Mouse (Mus musculus) right cerebral cortex, adult 2 months (tissue): Measurements from ENCODE around the gene Sik2.

Experiments
- DNase-seq, 2 experiments: peaks; one replicate each; pipeline ENCODE4 v3.0.0; 2021 to 2022; ENCODE audit warnings: low spot score in 2 of 2

The Sik2 gene

DNA sequence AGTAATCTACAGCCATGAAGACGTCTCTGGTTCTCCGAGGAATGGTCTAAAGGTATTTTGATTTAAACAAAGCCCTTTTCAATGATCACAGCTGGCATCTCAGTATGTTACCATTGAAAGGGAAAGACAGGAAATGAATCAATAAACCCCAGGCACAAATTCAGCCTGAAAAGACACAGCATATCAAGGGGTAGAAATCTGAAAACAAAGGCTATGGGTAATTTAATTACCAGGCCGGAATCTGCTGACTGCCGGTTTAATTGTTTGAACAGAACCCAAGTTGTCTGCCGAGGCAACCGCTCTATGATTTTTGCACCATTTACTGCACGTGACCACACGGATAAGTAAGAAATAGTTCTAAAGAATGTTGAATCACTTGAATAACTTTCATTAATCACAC, 22.8 kb downstream of the Sik2 start:
- DNase-seq, result no peak

DNA sequence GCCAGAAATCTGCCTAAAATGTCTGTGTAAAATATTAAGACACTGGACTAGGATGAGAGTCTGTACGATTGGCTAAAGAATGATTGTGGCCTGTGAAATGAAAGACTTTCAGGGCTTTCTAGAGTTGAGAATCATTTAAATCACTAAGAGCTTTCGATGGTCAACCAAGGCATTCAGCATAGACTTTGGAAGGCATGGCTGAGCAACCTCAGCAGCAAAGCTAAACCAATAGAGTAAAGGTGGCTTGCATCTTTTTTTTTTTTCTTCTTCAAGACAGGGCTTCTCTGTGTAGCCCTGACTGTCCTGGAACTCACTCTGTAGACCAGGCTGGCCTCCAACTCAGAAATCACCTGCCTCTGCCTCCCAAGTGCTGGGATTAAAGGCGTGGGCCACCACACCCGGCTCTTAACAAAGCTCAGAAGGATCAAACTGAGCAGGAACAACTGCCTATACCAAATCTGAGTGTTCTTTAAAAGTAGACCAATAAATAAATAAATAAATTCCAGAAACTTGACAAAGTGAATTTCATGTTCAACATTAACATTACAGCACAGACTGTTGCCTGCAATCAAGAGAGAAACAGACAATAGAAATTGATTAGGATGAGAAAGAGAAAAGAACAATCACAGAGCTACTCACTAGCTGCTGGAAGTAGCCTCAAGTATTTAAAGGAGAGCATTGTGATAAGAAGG, 27.2 kb downstream of the Sik2 start:
- DNase-seq, result no peak

DNA sequence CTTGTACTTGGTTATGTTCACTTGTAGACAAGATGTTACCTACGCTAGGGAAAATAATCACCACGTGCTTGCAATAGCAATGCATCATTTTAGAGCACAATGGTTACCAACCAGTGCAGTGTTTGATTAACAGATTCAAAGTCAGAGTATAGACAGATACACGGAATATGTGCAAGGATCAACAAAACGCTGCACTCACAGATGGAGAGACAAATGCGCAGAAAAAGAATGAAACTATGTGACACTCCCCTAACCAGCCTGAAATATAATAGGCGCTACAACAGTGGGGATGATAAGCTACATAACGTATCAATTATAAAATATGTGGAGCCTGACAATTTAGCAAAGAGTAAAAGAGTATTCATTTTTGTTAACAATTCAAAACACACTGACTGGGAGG, 34.2 kb downstream of the Sik2 start:
- DNase-seq, result no peak

DNA sequence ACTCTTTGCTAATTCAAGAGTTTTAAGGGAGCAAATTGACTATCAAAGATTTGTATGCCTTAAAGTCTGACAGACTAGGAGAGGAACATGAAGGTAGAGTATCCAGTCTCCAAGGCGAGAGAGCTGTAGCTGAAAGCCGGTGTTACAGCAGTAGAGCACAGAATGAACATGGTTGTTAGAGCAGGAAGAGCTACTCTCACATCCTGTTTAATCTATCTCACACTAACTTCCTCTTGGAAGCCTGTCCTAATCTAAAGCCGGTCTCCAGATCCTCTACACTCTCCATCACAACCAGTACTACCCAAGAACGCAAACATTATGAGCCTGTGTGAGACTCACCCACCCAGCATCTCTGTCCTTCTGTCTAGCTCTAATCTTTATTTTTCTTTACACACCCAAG, 38.5 kb downstream of the Sik2 start:
- DNase-seq, result no peak

DNA sequence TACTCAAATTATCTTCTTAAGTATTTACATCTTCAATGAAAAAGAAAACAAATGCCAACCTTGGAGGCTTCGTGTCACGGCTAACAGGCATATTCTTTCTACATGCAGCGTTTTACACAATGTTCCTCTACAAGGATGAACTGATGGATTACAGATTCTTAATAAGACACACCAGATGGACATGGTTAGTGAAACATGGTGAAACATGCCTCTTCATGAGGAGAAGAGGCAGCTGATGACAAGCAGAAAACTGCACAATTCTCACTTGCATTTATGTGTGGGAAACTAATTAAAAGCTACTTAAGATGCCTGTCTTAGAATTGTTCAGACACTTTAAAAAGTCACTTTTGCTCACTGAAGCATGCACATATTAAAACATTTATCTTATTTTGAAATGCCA, 39.6 kb downstream of the Sik2 start:
- DNase-seq, result no peak

DNA sequence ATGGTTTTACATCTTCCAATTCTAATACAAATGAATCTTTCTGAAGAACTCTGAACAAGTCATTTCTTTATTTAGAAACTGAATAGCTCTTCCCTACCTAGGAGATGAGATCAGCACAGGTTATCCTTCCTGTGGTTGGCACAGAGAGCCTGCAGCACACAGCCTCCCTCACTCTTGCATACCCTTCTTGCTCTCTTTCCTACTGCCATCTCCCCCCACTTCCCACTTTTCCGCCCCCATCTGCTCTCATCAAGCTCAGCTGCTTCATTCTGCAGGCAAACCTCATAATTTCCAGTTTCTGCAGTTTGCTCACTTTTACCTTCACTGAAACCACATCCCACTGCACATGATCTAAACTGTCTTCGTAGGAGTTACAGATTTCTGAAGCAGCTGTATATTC, 42.6 kb downstream of the Sik2 start:
- DNase-seq, result peak in 1 of 2 experiments; percentile 47

DNA sequence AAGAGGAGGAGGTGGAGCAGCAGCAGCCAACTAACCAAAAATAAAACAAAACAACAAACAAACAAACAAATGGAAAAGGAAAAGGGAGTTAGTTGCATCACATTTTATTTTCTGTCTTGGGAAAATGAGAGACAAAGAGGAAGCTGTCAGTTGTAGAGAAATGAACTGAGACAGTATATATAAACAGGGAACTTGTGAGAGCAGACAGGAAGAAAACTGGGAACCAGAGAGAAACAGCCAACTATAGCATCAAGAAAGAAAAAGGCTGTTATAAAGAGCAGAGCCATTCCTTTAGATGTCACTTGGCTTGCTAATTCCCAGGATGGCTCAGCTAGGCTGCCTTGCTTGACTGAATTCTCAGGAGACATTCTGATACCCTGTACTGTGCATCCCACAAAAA, 43.5 kb downstream of the Sik2 start:
- no peak for DNase-seq

DNA sequence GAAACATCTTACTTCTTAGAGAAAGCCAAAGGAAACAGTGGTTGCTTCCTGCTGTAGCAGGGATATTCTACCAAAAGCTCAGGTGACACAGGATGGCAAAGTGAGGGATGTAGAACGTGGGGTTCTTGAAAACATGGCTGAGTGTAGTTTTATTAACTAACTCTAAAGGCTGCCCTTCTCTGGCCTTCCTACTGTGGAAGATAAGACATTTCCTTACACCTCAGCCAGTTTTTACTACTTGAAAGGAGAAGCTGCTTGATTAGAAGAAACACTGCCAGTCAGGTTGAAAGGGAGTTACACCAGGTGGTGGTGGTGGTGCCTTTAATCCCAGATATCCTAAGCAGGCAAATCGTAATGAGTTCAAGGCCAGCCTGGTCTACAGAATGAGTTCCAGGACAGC, 44.0 kb downstream of the Sik2 start:
- DNase-seq, result no peak

DNA sequence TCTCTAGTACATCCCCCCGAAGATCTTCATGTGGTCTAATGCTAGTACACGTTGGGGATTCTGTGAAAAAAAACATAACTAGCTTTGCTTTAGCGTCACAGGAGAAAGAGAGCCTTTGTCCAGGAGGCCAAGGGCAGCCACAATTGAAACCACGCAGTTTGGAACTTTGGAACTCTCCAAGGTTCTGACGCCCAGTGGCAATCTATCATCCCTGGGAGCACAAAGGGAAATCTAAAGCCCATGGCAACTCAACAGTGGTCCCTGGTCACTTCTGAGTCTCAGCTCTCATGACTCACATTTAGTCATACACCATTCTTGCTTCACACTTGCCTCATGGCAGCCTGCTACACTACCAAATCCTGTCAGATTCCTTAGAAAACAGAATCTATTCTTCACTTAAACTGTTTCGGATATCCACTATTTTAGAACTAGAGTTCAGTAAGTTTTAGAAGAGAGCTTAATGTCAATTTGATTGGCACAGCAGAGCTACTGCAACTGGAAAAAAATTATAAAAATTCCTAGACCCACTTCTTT, 50.9 kb downstream of the Sik2 start:
- no peak for DNase-seq

DNA sequence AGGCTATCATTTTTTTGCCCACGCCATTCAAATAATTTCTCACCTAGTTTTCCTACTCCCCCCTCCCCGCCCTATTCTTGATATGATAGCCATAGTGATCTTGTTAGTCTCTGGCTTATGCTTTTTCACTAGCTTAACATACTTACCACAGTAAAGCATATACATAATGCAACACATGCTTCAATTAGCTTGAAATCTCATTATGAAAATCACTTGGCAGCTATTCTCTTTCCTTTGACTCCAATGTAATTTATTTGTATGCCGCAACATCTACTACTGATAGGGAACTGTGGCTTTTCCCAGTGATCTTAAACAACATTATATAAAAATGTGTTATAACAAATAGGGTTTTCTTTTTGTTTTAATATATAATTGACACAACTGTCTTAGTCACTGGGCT, 53.7 kb downstream of the Sik2 start:
- no peak for DNase-seq

DNA sequence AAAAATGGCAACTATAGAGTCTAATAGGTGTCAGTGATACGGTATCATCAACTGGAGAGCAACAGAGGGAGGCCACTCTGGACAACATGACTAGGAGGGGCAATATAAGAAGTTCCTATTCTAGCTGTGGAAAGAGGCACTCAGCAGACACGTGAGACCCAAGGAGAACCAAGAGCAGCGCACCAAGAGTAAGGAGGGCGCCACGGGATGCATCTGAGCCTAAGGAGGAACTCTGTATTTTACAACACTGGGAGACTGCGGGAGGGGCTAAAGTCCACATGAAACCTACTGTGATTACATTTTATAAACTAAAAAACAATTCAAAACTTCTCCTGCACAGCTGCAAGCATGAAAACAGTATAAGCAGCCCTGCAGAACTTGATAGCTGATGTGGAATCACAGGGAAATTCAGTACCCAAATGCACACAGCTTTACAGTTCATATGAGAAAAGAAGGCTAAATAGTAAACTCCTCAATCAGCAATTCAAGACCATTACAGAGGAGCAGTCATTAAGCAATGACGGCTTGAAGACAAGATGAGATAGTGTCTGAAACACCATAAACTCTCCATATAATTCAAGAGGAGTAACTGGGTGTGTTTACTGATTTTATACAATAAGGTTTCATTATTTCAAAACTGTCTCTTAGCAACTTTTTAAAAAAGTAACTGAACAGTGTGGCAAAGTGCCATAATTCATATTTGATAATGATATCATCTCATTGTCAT, 60.6 kb downstream of the Sik2 start:
- DNase-seq, result no peak

DNA sequence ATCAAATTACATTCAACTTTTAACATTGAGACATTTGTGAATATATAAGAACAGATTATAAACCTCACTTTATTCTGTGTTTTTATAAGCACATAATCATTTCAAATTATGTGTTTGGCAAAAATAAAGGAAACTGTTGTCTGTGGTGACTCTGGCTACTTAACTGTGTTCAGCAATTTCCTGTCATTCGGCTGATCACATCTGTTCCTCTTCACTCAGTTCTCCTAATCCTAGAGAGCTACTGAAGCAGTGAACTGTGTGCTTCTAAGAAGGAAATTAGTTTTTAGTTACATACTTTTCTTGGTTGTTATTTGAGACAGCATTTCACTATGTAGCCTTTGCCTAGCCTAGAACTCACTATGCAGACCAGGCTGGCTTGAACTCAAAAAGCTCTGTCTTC, 62.5 kb downstream of the Sik2 start:
- no peak for DNase-seq

DNA sequence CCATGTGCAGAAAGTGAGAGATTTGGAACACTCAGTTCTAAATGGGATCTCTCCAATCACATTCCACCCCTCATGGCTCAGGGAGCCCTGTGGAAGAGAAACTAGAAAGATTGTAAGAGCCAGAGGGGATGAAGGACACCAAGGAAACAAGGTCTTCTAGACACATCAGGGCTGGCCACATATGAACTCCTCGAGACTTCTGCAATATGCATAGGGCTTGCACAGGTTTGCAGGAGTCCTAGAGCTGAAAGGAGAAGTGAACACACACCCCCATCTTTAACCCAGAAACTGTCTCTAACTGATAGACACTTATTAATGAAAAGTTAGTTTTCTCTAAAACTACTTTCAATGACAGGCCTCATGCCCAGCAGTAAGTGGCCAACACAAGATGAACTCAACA, 64.0 kb downstream of the Sik2 start:
- no peak for DNase-seq

DNA sequence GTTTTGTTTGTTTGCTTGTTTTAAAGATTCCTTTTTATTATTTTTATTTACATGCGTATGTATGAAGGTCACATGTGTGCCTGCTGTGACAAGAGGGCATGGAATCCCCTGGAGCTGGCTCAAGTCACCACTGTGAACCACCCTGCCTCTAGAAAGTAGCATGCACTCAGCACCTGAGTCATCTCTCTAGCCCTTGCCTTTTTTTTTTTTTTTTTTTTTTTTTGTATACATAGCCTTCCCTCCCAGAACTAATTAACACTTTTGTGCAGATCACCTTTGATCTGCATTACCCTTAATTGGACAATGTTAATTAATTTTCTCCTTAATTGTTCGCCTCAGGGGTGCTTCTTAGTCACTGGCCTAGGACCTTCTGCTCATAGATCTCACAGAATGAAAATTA, 66.2 kb downstream of the Sik2 start:
- DNase-seq, result no peak

DNA sequence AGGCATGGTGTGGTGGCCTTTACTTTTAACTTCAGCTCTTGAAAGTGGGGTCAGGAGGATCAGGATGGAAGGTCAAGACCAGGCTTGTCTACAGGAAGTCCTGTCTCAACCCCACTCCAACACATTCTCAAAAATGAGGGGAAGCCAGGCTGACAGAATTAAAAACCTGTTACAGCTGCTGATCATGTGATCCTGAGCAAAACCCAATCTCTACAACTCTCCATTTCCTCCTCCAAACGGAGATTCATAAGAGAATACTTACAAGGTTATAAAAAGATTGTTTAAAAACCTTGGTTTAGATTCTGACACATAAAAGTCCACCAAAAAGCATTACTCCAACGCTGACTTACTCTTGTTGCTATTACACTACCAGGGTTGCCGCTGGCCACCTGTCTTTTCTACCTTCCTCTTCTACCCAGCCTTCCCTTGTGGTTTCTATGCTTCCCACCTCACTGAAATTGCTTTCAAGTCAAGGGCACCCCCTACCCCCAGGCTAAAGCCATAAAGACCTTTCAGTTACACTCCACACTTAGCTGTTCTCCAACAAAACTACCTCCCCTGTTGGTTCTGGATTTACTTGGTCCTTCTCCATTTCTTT, 67.0 kb downstream of the Sik2 start:
- no peak for DNase-seq

DNA sequence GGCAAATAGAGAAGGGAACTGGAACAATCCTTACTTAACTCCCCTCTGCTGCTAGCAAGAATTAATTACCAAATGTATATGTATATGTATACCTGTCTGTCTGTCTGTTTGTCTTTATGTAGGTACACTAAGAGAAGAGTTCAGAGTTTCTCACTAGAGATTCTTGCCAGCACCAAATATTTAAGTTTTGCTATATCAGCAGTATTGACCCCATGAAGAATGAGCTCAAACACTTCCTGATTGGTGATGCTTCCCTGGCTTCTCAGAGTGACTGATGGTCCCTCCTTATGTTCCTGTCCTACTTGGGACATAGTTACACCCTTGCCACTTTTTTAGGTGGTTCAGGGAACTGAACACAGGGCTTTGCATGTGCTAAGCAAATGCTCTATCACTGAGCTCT, 78.9 kb downstream of the Sik2 start:
- no peak for DNase-seq

DNA sequence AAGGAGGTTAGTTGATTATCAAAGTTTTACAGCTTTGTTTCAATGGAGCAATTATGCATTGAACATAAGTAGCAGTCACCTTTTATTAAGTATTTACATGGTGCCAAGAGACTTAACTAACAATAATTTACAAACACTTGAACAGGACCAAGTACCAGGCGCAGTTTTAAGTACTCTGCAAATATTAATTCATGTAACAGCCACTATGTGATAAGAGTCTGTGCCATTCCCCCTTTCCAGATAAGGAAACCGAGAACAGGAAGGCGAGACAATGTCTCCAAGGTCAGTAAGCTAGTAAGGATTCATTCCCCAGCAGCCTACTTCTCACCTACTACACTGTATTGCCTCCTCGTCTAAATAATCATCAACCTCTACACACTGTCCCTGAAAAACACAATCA, 83.1 kb downstream of the Sik2 start:
- DNase-seq, result no peak

DNA sequence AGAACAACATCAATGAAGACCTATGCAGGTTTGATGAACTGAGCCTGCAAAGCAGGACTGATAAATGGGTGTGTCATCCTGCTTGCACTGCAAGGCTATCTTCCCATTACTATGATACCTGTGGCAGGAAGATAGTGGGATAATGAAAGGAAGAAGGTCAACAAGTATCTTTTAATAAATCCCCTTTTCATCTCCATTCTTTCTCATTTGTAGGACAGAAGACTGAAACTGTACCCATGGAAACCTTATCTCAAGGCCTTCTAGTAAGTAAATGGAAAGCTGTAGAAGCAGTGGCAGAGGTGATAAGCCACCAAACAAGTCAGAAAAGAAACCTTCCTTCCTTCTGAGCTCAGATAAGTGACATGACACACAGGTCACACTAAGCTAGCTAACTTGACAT, 84.4 kb downstream of the Sik2 start:
- no peak for DNase-seq

DNA sequence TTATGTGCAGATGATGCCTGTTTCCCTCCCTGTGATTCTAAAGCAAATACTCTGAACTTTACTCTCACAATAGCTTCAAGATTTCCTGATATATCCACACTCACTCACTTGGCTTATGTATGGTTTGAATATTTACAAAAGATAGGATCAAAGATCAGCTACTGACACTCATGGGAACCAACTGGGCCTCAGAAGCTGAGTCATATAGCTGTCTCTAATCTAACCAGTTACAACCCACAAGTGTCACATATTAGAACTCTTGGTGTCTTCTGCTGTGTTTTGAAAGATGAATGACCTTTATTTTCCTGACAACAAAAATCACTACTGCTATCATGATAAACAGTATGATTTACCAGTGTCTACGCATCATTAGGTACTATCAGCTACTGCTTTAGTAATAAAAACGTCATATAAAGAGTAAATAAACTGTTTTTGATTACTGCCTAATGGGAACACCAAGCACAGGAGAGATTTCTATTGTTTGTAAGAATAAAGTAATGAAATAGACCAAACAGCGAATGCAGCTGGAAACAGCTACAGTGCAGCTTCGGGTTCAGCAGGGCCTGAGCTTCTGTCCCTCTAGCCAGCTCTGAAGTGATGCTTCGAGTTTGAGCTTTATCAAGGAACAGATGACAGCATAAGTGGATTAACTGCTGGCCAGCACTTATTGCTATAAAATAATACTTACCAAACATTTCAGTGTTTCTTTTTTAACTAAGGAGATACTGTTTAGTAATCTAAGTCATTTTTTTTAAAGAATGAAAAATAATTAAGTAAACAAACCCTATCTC, 86.3 kb downstream of the Sik2 start:
- DNase-seq, result no peak

DNA sequence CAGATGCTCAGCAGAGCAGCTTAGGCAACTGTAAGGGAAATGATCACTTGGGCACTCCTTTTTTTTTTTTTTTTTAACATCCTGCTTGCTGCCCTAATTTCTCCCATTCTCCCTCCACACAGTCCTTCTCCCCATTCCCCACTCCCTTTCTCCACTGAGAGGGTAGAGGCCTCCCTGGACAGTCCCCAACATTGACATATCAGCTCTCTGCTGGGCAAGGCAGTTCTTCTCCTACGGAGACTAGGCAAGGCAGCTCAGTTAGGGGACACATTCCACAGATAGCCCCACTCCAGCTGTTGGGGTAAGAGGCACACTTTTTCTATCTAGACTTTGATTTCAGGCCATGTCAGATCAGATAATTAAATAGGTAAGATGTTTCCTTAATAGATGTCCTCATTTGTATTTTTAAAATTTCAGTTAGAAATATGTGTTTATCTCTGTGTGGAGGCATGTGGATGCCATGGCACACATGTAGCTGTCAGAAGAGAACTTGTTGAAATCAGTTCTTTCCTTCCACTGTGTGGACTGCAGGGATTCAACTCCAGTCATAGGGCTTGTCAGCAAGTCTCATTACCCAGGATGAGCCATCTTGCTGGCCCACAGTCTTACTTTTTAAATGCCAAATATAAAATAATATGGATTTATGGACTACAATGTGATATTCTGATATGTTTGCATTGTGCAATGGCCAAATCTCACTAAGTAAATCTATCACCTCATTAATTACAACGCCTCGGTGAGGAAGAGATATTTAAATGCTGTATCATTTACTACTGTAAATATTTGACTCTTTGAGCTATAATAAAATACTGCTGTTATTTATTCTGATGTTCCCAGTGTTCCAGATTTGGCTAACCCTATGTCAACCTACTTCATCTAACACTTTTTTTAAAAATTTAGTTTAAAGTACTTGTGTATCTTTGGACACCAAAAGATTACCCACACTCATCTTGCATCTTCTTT, 87.7 kb downstream of the Sik2 start:
- DNase-seq, result no peak

DNA sequence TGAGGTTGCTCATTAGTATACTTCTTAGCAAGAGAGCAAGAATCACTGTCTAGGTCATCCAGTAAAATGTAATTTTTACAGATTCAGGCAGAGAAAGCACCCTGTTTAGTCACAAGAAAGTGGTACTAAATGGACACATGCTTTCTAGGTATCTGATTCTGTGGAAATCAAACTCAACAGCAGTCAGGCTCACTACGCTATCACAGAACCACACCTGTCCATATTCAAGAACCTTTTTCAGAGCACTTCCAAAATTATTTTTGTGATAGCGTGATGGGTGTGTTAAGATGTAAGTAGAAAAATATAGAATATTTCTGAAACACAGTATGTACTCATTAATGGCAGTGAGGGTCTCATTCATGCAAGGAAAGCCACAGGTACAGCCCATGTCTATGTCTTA, 89.3 kb downstream of the Sik2 start:
- no peak for DNase-seq
